In the genomic region with DNA sequence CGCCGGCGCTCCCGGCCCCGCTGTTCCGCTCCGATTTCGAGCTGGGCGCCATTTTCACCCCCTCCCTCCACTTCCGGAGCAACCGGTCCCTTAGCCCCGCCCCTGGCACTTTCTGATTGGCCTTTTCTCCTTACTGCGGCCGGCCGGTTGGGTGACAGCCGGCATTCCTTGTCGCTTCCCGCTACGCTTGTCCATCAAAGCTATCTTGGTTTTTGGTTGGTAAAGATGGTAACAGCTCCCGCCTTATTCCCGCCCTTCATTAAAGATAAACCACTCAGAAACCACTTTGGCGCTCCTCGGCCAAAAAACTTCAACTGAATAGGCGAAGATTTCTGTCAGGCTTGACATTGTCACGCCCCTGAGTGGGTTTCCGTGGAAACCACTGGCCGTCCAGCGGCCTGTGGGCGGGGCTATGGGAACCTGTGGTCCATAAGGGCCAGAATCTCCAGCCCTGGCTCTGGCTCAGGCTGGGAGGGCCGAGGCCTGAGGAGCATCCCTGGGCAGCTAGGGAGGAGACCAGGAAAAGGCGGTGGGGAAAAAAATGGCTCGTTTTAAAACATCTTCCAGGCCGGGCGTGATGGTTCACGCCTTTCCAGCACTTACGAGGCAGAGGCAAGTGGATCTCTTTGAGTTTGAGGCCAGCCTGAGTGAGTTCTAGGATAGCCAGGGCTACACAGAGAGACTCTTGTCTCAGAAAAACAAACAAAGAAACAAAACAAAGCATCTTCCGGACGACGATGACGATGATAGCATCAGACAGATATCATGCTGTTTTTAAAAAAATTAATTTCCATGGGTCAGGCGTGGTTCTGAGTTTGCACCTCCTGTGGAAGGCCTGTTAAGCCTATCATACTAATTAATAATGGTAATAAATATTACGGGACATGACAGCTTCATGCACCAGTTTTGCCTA, we compare ENCODE assay signal across 8 mouse cellular contexts. TPM values are rescaled to one million over a fixed set of nuclear protein-coding genes. Genes with fewer than 3 reads are reported as not detected.
DNase-seq lines count a peak whose midpoint lies in the region; ATAC-seq and TF ChIP-seq lines count a peak whose summit lies in the region.

A gene (minus strand): TSS at position 72 of the 913 bp plus-strand sequence.

- ATAC-seq in embryonic facial prominence, embryonic 13.5 days (ENCODE audit: insufficient number of reproducible peaks, insufficient read depth, low FRiP score, low TSS enrichment, low read depth): peak; percentile 94
- peak; percentile 96 for ATAC-seq in limb, embryonic 12.5 days (ENCODE audit: insufficient number of reproducible peaks, insufficient read depth, low FRiP score, low TSS enrichment, low read depth)
- peak; percentile 97 for ATAC-seq in midbrain, embryonic 15.5 days (replicated peaks)

- 7% methylated on average over 42 of the region's 42 CpGs for WGBS in embryonic facial prominence, embryonic 13.5 days
- WGBS in kidney, adult 2 months: 8% methylated on average over 42 of the region's 42 CpGs
- WGBS in limb, embryonic 12.5 days: 8% methylated on average over 42 of the region's 42 CpGs
- 6% methylated on average over 41 of the region's 42 CpGs for WGBS in midbrain, embryonic 15.5 days
- WGBS in spleen, adult 2 months: 13% methylated on average over 42 of the region's 42 CpGs

- H3K4me3 ChIP-seq in embryonic facial prominence, embryonic 13.5 days: peak within 1 kb of the TSS; percentile 62
- peak within 1 kb of the TSS; percentile 74 for H3K4me3 ChIP-seq in kidney, adult 2 months (ENCODE audit: insufficient read depth, low read depth, low read length)
- H3K4me3 ChIP-seq in limb, embryonic 12.5 days (replicated peaks): peak within 1 kb of the TSS; percentile 65
- H3K4me3 ChIP-seq in midbrain, embryonic 15.5 days: peak within 1 kb of the TSS; percentile 56
- H3K4me3 ChIP-seq in spleen, adult 2 months (ENCODE audit: extremely low read depth, insufficient read depth, insufficient read length): peak within 1 kb of the TSS; percentile 73

- H3K4me1 ChIP-seq in embryonic facial prominence, embryonic 13.5 days: peaks cover 23% of the 10 kb centered on the region
- peaks cover 6% of the 10 kb centered on the region for H3K4me1 ChIP-seq in kidney, adult 2 months (ENCODE audit: control insufficient read depth, insufficient read depth, low read length)
- H3K4me1 ChIP-seq in limb, embryonic 12.5 days (replicated peaks): peaks cover 23% of the 10 kb centered on the region
- peaks cover 29% of the 10 kb centered on the region for H3K4me1 ChIP-seq in midbrain, embryonic 15.5 days
- peaks cover 10% of the 10 kb centered on the region; the same call in 1 of the 2 replicates for H3K4me1 ChIP-seq in spleen, adult 2 months (ENCODE audit: control insufficient read depth, insufficient read depth, insufficient read length)

- H3K27me3 ChIP-seq in embryonic facial prominence, embryonic 13.5 days: no peaks in the 10 kb centered on the region
- no peaks in the 10 kb centered on the region for H3K27me3 ChIP-seq in kidney, adult 2 months (replicated peaks; ENCODE audit: control insufficient read depth, insufficient read depth, low read length)
- no peaks in the 10 kb centered on the region for H3K27me3 ChIP-seq in limb, embryonic 12.5 days
- no peaks in the 10 kb centered on the region for H3K27me3 ChIP-seq in midbrain, embryonic 15.5 days (replicated peaks)
- no peaks in the 10 kb centered on the region for H3K27me3 ChIP-seq in spleen, adult 2 months (ENCODE audit: control insufficient read depth, insufficient read depth, low read length)

- peak within 1 kb of the TSS; percentile 75 for H3K4me2 ChIP-seq in embryonic facial prominence, embryonic 13.5 days
- H3K4me2 ChIP-seq in limb, embryonic 12.5 days: peak within 1 kb of the TSS; percentile 78
- H3K4me2 ChIP-seq in midbrain, embryonic 15.5 days: peak within 1 kb of the TSS; percentile 67

- H3K9ac ChIP-seq in embryonic facial prominence, embryonic 13.5 days: peak within 1 kb of the TSS; percentile 80
- H3K9ac ChIP-seq in limb, embryonic 12.5 days (replicated peaks): peak within 1 kb of the TSS; percentile 87
- peak within 1 kb of the TSS; percentile 62 for H3K9ac ChIP-seq in midbrain, embryonic 15.5 days

- no peak for TF ChIP-seq CTCF in kidney, adult 2 months (conservative IDR thresholded peaks at IDR 0.05; ENCODE audit: insufficient read depth, insufficient read length, low read depth, low read length)
- no peak for TF ChIP-seq CTCF in spleen, adult 2 months (IDR thresholded peaks at IDR 0.05; ENCODE audit: extremely low read depth, insufficient read depth, insufficient read length, insufficient replicate concordance)

- TF ChIP-seq POLR2A in kidney, adult 2 months (IDR thresholded peaks at IDR 0.05; ENCODE audit: low read depth, low read length): no peak
- no peak for TF ChIP-seq POLR2A in spleen, adult 2 months (IDR thresholded peaks at IDR 0.05; ENCODE audit: low read depth, low read length)

- peak; percentile 97 for DNase-seq in 3134 (ENCODE audit: extremely low read depth, insufficient read length, low spot score)
- DNase-seq in adrenal gland, postnatal 36 days: peak; percentile 97 to 99
- peak; percentile 99 for DNase-seq in heart, adult 18-20 months
- DNase-seq in kidney, adult 2 months: peak; percentile 99
- DNase-seq in spleen, adult 2 months (ENCODE audit: low read depth in 1 of 2, low spot score in 2 of 2): peak; percentile 99

- H3K27ac ChIP-seq in embryonic facial prominence, embryonic 13.5 days: peak within 1 kb of the TSS; percentile 89
- H3K27ac ChIP-seq in kidney, adult 2 months (ENCODE audit: insufficient read depth, low read depth, low read length): peak within 1 kb of the TSS; percentile 33; the same call in 1 of the 2 replicates
- H3K27ac ChIP-seq in limb, embryonic 12.5 days: peak within 1 kb of the TSS; percentile 92
- H3K27ac ChIP-seq in midbrain, embryonic 15.5 days: peak within 1 kb of the TSS; percentile 93
- H3K27ac ChIP-seq in spleen, adult 2 months (ENCODE audit: insufficient read depth, low read length): peak within 1 kb of the TSS; percentile 53

- no peaks in the 10 kb centered on the region for H3K9me3 ChIP-seq in embryonic facial prominence, embryonic 13.5 days
- peaks cover 4% of the 10 kb centered on the region; the same call in 1 of the 2 replicates for H3K9me3 ChIP-seq in limb, embryonic 12.5 days
- no peaks in the 10 kb centered on the region for H3K9me3 ChIP-seq in midbrain, embryonic 15.5 days

- H3K36me3 ChIP-seq in embryonic facial prominence, embryonic 13.5 days: peaks cover 28% of the 10 kb centered on the region
- H3K36me3 ChIP-seq in kidney, adult 2 months (ENCODE audit: control insufficient read depth, insufficient read depth, low read length): no peaks in the 10 kb centered on the region
- peaks cover 30% of the 10 kb centered on the region for H3K36me3 ChIP-seq in limb, embryonic 12.5 days
- H3K36me3 ChIP-seq in midbrain, embryonic 15.5 days (replicated peaks): peaks cover 4% of the 10 kb centered on the region; the same call in 1 of the 2 replicates
- peaks cover 8% of the 10 kb centered on the region for H3K36me3 ChIP-seq in spleen, adult 2 months (ENCODE audit: control insufficient read depth, insufficient read depth, low read length)

RNA-seq across cellular contexts. Expression of the gene that starts here (rescaled TPM):
- 10 to 100 TPM; 16.7 to 19.4 TPM for total RNA-seq in adrenal gland, postnatal 36 days (2021)
- polyA plus RNA-seq in embryonic facial prominence, embryonic 13.5 days (2015; fragmentation: Nextera tagmentation; extraction: Ambion mirVana): 10.8 and 12.2 TPM in 2 replicates
- total RNA-seq in heart, adult 18-20 months (2021): 1 to 10 TPM; 7.2 to 7.3 TPM
- polyA plus RNA-seq in kidney, adult 2 months (2012; rRNA removed): 28.2 and 30.1 TPM in 2 replicates
- 16.3 and 17.0 TPM in 2 replicates for polyA plus RNA-seq in limb, embryonic 12.5 days (2016; fragmentation: Nextera tagmentation; extraction: Ambion mirVana)
- polyA plus RNA-seq in midbrain, embryonic 15.5 days (2015; fragmentation: Nextera tagmentation; extraction: Ambion mirVana): 25.8 and 26.3 TPM in 2 replicates
- 64.1 and 87.6 TPM in 2 replicates for polyA plus RNA-seq in spleen, adult 2 months (2012; rRNA removed)

Comparison
In these comparisons a context has a peak if more than half of its experiments do, and no peak if none do; other contexts are left out.
1. Peak in every context shown above with its lines: DNase-seq, ATAC-seq, H3K4me3 ChIP-seq and H3K27ac ChIP-seq.
2. H3K27ac ChIP-seq: peak in every context shown above with its lines; median percentile 93 in midbrain, embryonic 15.5 days; 92 in limb, embryonic 12.5 days; 89 in embryonic facial prominence, embryonic 13.5 days; 53 in spleen, adult 2 months; 33 in kidney, adult 2 months.